Mouse (Mus musculus) hindbrain, postnatal 0 days (tissue): ENCODE measurements around the gene Ppp1r14a. TPM values are rescaled to one million over a fixed set of nuclear protein-coding genes. Genes with fewer than 3 reads are reported as not detected.

Experiments used
- ATAC-seq: fragments of 200-750 bp; cut with Nextera tagmentation; 2 replicates; pipeline ENCODE4 v1.8.0; 2017; ENCODE audit warnings: mild to moderate bottlenecking, moderate TSS enrichment, moderate library complexity
- DNase-seq: peaks from one replicate; pipeline ENCODE4 v3.0.0-alpha.2; 2015; ENCODE audit warnings: low spot score
- H3K27ac ChIP-seq: fragments of 300-500 bp; sonication (generic); 2 replicates; pipeline ENCODE4 v1.5.1; 2014; ENCODE audit warnings: mild to moderate bottlenecking
- H3K27me3 ChIP-seq: fragments of 300-500 bp; sonication (generic); 2 replicates; pipeline ENCODE4 v1.6.1; 2014; ENCODE audit warnings: low read length, mixed read lengths; ENCODE audit not compliant: insufficient read depth
- H3K36me3 ChIP-seq: fragments of 300-500 bp; sonication (generic); 2 replicates; pipeline ENCODE4 v1.6.1; 2014; ENCODE audit warnings: low read length, mixed read lengths; ENCODE audit not compliant: insufficient read depth
- H3K4me1 ChIP-seq: fragments of 300-500 bp; sonication (generic); 2 replicates; pipeline ENCODE4 v1.6.1; 2014; ENCODE audit warnings: antibody characterized with exemption, low read length, mixed read lengths; ENCODE audit not compliant: insufficient read depth
- H3K4me2 ChIP-seq: fragments of 300-500 bp; sonication (generic); 2 replicates; pipeline ENCODE4 v1.6.1; 2014; ENCODE audit warnings: low read depth, mild to moderate bottlenecking, low read length, moderate library complexity, mixed read lengths
- H3K4me3 ChIP-seq: fragments of 300-500 bp; sonication (generic); 2 replicates; pipeline ENCODE4 v1.5.1; 2014; ENCODE audit warnings: low read length
- H3K9ac ChIP-seq: fragments of 300-500 bp; sonication (generic); replicated peaks from 2 replicates; pipeline ENCODE4 v1.6.1; 2014; ENCODE audit warnings: mild to moderate bottlenecking, low read length, moderate library complexity, mixed read lengths
- H3K9me3 ChIP-seq: fragments of 300-500 bp; sonication (generic); 2 replicates; pipeline ENCODE4 v1.6.1; 2016; ENCODE audit warnings: low read length, mixed read lengths
- CTCF ChIP-seq: IDR thresholded peaks from 2 replicates; pipeline ENCODE4 v1.5.1; 2016; ENCODE audit warnings: antibody characterized with exemption, control low read depth, low read depth
- WGBS: fragments of 180-500 bp; shearing (Covaris S2); extraction: QIAGEN DNeasy Blood & Tissue Kit; methylation state at CpG from one replicate; pipeline ENCODE4 v1.1.7; 2014; 5-methylcytosine and 5-hydroxymethylcytosine counted together
- polyA plus RNA-seq: library from polyadenylated mRNA; unstranded; fragments of >200 nt; fragmentation: Nextera tagmentation; extraction: Ambion mirVana; gene quantifications from 2 replicates; pipeline ENCODE4 v1.2.1, GENCODE M21; 2015
- total RNA-seq: library from RNA; depleted of rRNA; stranded (reverse); fragments of >200 nt; gene quantifications from 2 replicates; pipeline ENCODE4 v1.2.3, GENCODE M21; 2014

The Ppp1r14a gene
- total and polyA plus RNA-seq, 2 experiments from 2014 or later: 3.4 TPM

DNA sequence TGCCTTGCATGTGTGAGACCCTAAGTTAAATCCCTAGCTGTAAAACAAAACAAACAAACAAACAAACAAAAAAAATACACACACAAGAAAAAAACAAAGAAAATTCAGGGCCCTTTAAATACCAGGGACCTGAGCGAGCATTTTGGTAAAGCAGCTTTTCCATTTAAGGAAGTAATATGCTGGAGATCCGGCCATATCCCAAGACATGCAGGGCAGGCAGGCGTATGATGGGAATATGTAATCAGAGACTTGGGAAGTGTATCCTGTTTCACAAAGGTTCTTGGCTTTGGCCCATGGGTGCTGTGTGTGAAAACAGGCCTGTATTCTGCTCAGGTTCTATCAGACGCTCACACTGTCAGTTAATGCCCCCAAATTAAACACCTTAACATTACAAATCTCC lies 11.6 kb upstream of the Ppp1r14a start:
- Histone ChIP-seq H3K4me2 (no peak overlapping the region), H3K36me3 (no peaks in the 10 kb centered on the region), H3K27me3 (no peaks in the 10 kb centered on the region), H3K9ac (no peak overlapping the region), H3K4me3 (no peak overlapping the region), H3K27ac (no peak overlapping the region), H3K9me3 (no peaks in the 10 kb centered on the region), H3K4me1 (peaks cover 6% of the 10 kb centered on the region; the same call in 1 of the 2 replicates)
- no peak for DNase-seq
- WGBS: 89% methylated on average over 4 of the region's 4 CpGs
- no peak for TF ChIP-seq CTCF
- ATAC-seq: no peak

DNA sequence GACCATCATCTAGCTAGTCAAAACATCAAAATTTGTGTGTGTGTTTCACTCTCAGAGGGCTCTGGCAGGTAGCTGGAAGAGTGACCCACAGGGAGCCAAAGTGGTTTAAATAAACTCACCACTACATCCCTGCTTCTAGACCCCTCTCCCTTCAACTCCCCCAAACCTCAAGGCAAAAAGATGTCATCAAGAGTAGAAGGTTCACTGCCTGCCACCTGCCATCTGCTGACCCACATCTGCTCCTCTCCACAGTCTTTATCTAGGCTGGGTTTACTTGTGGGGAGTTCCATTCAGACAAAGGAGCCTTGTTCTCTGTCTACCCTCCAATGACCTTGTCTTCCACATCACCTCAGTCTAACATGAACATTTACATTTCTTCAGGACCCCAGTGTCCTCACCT lies 9.8 kb upstream of the Ppp1r14a start:
- Histone ChIP-seq H3K27me3 (no peaks in the 10 kb centered on the region), H3K9ac (no peak overlapping the region), H3K4me1 (peaks cover 6% of the 10 kb centered on the region; the same call in 1 of the 2 replicates), H3K4me3 (no peak overlapping the region), H3K36me3 (no peaks in the 10 kb centered on the region), H3K4me2 (no peak overlapping the region), H3K9me3 (no peaks in the 10 kb centered on the region), H3K27ac (no peak overlapping the region)
- no peak for ATAC-seq
- DNase-seq: no peak
- TF ChIP-seq CTCF: no peak

DNA sequence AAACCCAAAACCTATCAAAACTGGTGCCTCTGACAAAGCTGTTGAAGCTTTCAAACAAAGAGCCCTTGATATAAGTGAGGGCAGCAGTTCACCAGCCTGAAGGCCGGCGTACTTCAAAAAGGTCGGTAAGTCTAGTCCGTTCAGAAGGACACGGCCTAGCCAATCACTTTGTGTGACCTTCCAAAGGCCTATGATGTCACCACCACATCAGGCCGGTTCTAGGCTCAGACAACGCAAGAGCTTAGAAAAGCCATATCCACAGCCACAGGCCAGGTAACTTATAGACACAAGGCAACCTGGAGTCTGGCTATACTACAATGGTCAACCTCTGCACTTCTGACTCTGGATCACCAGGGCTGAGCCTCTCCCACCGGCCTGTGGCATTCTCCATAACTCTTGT lies 9.2 kb upstream of the Ppp1r14a start:
- H3K9ac ChIP-seq: no peak overlapping the region
- 90% methylated on average over 8 of the region's 8 CpGs for WGBS
- ATAC-seq (no peak), DNase-seq (no peak)
- no peak overlapping the region for H3K4me3 ChIP-seq
- H3K9me3 ChIP-seq: no peaks in the 10 kb centered on the region
- no peaks in the 10 kb centered on the region for H3K27me3 ChIP-seq
- no peak overlapping the region for H3K4me2 ChIP-seq
- peaks cover 6% of the 10 kb centered on the region; the same call in 1 of the 2 replicates for H3K4me1 ChIP-seq
- no peaks in the 10 kb centered on the region for H3K36me3 ChIP-seq
- H3K27ac ChIP-seq: no peak overlapping the region
- no peak for TF ChIP-seq CTCF

- no peak overlapping the region for H3K27ac ChIP-seq
- no peaks in the 10 kb centered on the region for H3K9me3 ChIP-seq
- H3K4me1 ChIP-seq: peaks cover 6% of the 10 kb centered on the region; the same call in 1 of the 2 replicates
- H3K9ac ChIP-seq: peak overlapping the region; percentile 53; the same call in 1 of the 2 replicates
- H3K4me2 ChIP-seq: peak overlapping the region; percentile 95
- H3K27me3 ChIP-seq: no peaks in the 10 kb centered on the region
- no peak for TF ChIP-seq CTCF
- no peaks in the 10 kb centered on the region for H3K36me3 ChIP-seq
- WGBS: 12% methylated on average over 13 of the region's 13 CpGs
- H3K4me3 ChIP-seq: peak overlapping the region; percentile 53
- peak; percentile 35 for DNase-seq
- no peak for ATAC-seq
These were observed 8.3 kb upstream of the Ppp1r14a start for GRCm38 (mm10) chr7:29280801-29281200.

DNA sequence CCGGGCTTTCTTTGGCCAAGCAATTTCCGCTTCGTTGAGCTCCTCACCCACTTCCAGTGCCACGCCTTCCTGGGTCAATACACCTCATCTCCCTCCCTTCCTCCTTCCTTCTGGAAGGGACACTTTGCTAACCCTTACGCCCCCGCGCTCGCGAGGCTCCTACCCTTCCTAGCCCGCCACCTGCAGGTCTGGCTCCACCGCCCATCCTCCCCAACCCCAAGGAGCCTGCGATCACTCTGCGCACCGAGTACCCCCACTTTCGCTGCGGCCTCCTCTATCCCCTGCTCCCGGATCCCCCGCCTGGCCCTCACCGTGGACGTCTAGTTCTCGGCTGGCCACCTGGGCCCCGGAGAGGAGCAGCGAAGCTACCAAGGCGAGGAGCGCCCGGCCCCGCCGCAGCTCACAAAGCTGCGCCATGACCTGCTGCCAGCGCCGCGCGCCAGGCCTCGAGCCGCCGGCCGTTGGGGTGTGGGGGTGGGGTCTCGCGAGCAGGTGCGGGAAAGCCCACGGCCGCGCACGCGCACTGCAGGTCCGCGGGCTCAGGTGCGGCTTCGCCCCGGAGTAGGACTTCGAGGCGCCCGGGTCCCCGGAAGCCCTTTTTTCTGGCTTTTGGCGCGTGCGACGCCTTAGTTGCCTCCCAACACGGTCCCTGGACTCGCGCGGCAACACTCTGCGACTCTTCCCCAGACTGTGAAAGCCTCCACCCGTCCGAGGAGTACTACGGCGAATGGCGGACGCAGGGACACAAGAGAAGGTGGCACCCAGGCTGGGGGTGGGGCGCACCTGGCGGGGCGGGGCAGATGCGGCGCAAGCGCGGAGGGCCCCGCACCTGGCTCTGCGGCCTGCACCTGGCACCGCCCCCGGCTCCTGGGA lies 7.7 kb upstream of the Ppp1r14a start, which contains the start of gene Spint2:
Spint2 (minus strand) TSS at position 712 of the 873 bp plus-strand sequence.
- DNase-seq (peak; percentile 83), ATAC-seq (peak; percentile 89)
- Histone ChIP-seq H3K9me3 (no peaks in the 10 kb centered on the region), H3K9ac (peak within 1 kb of the TSS; percentile 53), H3K27ac (peak within 1 kb of the TSS; percentile 66), H3K4me2 (peak within 1 kb of the TSS; percentile 95), H3K4me3 (peak within 1 kb of the TSS; percentile 53), H3K4me1 (peaks cover 6% of the 10 kb centered on the region; the same call in 1 of the 2 replicates), H3K27me3 (no peaks in the 10 kb centered on the region), H3K36me3 (no peaks in the 10 kb centered on the region)
- peak; percentile 32 for TF ChIP-seq CTCF
- under 1% methylated on average over 76 of the region's 80 CpGs for WGBS

- peak; percentile 18 for ATAC-seq
- peak overlapping the region; percentile 95 for H3K4me2 ChIP-seq
- no peak for DNase-seq
These were observed 7.0 kb upstream of the Ppp1r14a start for GRCm38 (mm10) chr7:29282074-29282554.

DNA sequence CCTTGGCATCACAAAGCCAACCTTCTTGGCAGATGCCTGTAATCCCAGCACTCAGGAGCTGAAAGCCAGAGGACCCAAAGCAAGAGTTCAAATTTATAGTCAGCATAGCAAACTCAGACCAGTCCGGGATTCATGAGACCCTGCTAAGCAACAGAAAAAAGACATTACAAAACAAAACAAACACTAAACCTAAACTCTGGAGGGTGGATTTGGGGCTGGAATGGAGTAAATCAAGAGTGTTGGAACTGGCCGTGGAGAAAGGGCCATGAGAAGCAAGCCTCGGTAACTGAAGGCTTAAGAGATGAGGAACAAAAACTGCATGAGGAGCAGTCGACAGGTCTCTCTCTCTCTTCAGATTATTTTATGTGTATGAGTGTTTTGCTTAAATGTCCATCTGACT lies 5.2 kb upstream of the Ppp1r14a start:
- ATAC-seq: no peak
- Histone ChIP-seq H3K4me1 (peaks cover 7% of the 10 kb centered on the region; the same call in 1 of the 2 replicates), H3K27me3 (no peaks in the 10 kb centered on the region), H3K27ac (no peak overlapping the region), H3K4me3 (no peak overlapping the region), H3K9me3 (no peaks in the 10 kb centered on the region), H3K4me2 (no peak overlapping the region), H3K9ac (no peak overlapping the region), H3K36me3 (no peaks in the 10 kb centered on the region)
- 89% methylated on average over 4 of the region's 4 CpGs for WGBS
- no peak for DNase-seq
- no peak for TF ChIP-seq CTCF

More at GRCm38 (mm10) chr7:29282074-29282554, 7.0 kb upstream of the Ppp1r14a start:
- Histone ChIP-seq H3K27me3 (no peaks in the 10 kb centered on the region), H3K36me3 (no peaks in the 10 kb centered on the region), H3K9ac (peak overlapping the region; percentile 53), H3K4me3 (peak overlapping the region; percentile 53), H3K9me3 (no peaks in the 10 kb centered on the region), H3K27ac (no peak overlapping the region), H3K4me1 (peaks cover 6% of the 10 kb centered on the region; the same call in 1 of the 2 replicates)
- TF ChIP-seq CTCF: no peak
- 10% methylated on average over 21 of the region's 21 CpGs for WGBS
